Mouse (Mus musculus) cerebellum, adult 9-10 months (tissue): ENCODE results near the gene Psmd6.

Source experiments
- DNase-seq: peaks from one replicate; pipeline ENCODE4 v3.0.0; 2022

Gene Psmd6

GRCm38 (mm10) chr14:14120230-14121096 lies at the start of gene Psmd6:
Gene Psmd6, minus strand, starts transcription at chr14:14120984.
- peak; percentile 91 for DNase-seq

- DNase-seq = no peak
Measured at GRCm38 (mm10) chr14:14110710-14111109, 10.1 kb downstream of the Psmd6 start.

DNA sequence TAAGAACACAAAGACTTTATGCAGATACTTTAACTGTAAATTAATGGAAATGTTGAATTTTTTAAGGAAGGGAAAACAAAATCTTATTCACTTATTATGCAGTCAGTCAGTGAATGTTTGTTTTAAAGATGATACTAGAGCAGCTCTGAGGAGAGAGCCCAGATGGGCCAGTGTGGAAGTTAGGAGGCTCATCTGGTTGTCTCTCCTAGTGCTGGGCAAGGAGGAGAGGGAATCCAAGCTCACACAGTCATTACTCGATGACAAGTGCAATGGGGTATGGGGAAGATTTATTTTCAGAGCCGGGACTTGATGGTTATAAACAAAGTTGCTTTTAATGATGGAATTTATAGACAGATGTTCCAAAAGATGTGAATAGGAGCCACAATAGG lies 15.9 kb downstream of the Psmd6 start:
- DNase-seq = no peak

GRCm38 (mm10) chr14:14104213-14104929 lies 16.4 kb downstream of the Psmd6 start:
- no peak for DNase-seq

DNA sequence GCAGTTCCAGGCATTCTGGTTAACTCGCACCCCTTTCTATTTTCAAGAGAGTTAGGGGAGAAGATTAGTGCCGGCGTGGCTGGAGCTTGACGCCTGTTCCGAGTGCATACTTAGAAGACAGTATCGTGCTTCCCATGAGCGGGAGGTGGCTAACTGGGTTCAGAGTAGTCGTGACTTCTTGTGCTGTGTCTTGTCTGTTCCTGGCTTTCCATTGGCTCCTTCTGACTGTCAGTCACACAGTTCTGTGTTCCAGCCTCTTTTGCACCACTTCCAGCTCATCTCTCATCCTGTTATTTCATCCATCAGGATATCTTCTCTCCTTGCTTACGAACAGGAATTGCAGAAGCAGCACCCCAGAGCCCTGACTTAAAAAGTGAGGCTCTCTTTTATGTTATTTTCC lies 19.5 kb downstream of the Psmd6 start:
- DNase-seq = no peak

DNA sequence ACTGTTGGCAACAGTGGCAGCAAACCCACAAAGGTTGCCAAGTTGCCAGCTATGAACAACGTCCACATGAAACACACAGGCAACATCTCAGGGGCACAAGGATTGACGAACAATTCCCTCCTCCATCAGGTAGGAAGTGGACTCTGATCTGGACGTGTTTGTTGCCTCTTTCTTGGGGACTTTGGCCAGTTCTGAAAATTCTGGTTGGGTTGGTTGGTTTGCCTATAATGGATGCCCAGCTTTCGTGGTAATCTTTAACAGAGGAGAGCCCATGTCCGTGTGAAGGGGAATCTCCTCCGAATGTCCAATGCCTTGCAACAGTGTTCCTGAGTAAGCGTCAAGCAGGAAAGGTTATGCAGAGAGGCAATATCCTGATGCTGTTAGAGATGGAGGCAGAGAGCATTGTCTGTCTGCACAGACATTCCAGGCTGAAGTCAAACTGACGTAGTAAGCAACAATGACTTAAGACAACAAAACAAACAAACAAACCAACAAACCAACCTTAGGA lies 20.0 kb downstream of the Psmd6 start:
- no peak for DNase-seq

DNA sequence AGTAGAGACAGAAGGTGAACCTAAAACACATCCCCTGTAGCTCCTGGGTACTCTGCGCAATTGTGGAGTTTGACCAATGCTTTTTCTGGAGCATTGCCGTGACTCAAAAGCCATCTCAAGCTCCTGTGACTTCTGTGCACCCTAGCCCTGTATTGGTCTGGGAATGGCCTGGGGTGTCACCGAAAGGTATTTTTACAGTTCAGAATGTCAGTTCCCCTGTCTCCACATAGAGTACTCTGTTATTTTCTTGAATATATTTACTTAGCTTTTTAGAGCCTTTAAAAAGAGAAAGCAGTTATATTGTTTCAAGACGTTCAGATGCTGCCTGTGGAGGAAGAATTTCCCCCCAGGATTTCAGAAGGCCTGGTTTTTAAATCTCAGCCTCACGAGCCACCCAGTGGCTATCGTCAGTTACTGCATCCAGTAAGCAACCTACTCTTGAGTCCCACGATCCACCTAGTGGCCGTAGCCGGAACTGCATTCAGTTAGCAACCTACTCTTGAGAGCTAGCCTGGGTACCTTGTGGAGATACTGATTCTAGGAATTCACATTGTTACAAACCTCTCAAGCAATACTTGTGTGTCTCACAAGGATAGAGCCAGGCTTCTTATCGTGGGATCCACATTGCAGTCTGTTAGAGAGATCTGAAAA lies 22.3 kb downstream of the Psmd6 start:
- peak; percentile 95 for DNase-seq

DNA sequence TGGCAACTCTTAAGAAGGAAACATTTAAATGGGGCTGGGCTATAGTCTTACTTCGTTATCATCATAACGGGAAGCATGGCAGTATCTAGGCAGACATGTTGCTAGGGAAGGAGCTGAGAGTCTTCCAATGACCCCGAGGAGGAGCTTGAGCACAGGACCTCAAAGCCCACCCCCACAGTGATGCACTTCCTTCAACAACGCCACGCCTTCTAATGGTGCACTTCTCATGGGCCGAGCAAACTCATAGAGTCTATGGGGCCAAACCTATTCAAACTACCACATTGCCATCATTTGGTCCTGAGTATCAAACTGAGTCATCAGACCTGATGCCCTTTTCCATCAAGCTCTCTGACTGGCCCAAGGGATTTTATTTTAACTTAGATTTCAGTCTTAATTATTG lies 30.2 kb downstream of the Psmd6 start:
- no peak for DNase-seq

DNA sequence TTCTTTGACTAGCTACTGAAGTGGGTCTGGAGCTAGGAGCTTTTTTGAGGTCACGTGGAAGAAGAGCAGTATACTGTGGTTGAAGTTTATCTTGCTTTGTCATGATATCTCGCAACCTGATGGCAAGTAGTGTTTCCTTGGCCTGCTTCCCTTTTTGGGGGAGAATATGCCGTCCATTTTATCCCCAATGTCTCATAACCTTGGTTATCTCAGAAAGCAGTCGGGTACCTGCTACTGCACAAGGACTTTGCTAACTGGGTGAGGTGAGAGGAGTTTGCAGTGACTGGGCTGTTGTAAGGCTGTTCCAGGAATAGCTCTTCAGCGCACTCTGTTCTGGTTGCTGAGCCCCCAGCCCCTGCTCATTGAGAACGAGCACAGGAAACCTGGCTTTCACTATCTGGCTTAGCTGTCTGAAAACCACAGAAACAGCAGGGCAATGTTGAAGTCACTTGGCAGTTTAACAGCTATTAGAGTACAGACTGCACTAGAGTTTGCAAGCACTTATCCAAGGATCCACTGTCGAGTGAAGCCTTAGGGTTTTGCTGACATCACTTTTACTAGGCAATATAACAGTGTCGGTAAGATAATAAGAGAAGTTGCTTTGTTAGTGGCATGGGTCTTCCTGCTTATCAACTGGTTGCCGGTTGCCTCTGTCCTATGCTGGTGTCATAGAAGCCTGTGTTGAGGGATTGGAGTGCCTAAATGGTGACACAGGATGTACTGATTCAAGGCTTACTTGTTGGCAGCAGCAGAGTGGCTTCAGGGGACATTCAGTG lies 32.6 kb downstream of the Psmd6 start:
- no peak for DNase-seq

DNA sequence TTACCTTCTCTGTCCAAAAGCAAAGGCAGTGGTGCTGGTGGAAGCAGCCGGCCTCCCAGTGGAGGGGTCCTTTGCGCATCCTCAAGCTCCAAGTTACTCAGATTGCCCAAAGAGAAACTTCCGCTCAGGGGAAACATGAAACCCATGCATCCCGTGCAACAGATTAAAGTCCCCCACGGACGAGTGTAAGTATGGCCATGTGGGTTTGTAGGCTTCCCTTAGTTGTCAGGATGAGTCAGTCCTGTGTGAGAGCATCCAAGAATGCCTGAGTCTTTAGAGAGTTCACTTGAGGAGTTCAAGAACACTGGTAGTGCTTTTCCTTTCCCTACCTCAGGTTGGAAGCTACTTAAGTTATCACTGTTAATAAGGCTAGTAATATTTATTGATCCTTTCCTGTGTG lies 33.4 kb downstream of the Psmd6 start:
- DNase-seq = no peak

DNA sequence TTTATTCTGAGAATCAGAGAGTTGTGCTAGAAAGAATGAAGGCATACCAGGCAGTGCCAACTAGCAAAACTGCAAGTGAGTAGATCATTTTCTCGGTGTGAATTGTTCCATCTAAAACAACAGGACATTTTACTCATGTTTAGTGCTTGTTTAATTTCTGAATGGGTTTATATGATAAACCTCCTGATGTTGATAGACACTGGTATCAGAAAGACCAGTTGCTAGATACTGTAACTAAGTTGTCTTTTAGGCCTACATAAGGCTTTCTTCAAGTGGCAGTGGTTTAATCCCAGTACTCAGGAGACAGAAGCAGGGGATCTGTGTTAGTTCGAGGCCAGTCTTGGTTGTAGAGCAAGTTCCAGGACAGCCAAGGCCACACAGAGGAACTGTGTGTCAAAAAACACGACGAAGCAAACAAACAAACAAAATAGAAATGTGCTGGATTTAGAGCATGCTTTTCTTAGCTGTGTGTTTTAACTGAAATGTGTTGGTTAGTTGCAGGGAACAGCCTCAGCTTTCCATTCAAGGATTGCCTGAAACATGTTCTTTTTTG lies 34.0 kb downstream of the Psmd6 start:
- no peak for DNase-seq

DNA sequence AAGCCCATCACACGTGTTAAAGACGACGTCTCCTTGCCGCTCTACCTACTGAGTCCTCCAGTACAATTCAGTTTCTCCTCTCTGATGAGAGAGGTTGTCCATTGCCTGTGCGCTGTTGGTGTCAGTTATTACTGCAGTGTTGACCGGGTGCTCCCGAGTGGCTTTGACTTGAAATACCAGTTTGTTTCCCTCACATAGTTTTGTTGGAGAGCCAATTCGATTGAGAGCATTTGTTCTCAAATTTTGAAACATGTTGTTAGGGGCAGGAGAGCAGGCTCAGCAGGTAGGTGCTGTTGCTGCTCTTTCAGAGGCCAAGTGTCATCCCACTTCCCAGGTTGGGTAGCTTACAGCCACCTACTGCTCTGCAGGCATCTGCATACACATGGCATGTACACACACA lies 37.0 kb downstream of the Psmd6 start:
- no peak for DNase-seq

- no peak for DNase-seq
Measured at GRCm38 (mm10) chr14:14080604-14081194, 40.1 kb downstream of the Psmd6 start.

DNA sequence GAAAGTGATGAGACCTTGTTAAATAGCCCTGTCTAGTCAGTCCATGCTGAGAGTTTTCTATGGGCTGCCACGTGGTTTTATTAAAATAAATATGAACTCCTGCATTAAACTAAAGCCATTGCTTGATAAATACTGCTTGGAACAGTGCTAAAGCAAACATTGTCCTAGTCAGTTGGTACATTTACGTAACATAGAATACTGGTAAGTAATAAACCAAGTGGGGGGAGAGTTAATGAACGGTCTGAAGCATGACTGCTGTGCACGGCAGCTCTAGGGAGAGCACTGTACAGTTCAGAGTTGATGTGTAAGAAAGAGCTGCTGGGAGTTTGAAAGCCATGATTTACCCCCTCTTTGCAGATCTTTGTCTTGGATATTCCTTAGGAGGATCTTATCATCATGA lies 49.3 kb downstream of the Psmd6 start:
- DNase-seq = no peak

- no peak for DNase-seq
Measured at GRCm38 (mm10) chr14:14070541-14071315, 50.1 kb downstream of the Psmd6 start.

- DNase-seq = no peak
Measured at GRCm38 (mm10) chr14:14068553-14068952, 52.2 kb downstream of the Psmd6 start.

DNA sequence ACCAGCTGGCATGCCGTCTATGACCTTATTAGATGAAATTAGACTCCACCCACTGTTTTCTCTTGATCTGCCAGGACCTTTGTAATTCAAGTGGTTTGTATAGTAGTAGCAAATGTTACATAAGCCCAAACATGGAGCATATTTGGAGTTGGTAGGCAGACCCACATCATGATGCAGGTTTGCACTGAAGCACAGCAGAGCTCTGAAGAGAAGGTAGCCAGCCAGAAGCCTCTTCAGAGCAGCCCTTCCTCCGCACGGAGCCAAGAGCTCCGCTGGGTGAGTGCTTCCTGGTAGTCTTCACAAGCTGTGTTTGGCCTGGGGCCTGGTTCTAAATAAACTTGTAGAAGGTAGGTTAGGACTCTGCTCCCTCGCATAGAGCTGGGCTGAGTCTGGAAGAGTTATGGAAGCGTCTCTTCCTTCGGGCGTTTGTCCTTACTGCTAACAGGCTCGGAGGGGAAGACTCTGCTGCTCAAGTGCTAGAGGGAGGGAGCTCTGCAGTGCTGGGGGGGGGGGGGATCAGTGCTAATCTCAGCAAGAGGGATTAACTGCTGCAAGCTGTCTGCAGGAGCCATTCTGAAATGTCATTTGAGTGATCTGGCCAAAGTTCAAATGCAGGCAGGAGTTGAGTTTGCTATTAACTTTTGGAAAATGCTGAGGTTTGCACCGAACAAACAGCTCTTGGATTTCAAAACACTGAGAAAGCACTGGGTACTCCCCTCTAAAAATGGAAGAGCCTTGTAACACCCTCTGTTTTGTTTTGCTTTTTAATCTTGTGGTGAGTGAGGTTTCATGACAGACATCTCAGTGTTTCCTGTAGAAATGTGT lies 52.9 kb downstream of the Psmd6 start:
- DNase-seq = peak; percentile 70

DNA sequence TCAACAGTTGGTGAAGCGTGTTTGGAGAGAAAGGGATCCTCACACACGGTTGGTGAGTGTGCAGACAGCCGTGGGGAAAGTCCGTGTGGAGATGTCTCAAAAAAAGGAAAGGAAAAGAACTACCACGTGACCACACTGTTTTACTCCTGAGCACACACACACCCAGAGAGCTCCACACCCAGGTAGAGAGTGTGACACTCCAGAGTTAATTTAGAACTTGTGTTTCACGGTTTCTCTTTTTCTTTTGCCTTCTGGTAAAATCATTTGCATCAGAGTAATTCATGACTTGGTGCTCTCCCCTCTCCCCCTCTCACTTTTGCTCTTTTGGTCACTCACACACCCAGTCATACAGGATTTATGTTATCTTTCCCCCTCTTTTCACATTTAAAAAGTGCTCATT lies 54.5 kb downstream of the Psmd6 start:
- no peak for DNase-seq

GRCm38 (mm10) chr14:14065142-14065498 lies 55.7 kb downstream of the Psmd6 start:
- DNase-seq = no peak

DNA sequence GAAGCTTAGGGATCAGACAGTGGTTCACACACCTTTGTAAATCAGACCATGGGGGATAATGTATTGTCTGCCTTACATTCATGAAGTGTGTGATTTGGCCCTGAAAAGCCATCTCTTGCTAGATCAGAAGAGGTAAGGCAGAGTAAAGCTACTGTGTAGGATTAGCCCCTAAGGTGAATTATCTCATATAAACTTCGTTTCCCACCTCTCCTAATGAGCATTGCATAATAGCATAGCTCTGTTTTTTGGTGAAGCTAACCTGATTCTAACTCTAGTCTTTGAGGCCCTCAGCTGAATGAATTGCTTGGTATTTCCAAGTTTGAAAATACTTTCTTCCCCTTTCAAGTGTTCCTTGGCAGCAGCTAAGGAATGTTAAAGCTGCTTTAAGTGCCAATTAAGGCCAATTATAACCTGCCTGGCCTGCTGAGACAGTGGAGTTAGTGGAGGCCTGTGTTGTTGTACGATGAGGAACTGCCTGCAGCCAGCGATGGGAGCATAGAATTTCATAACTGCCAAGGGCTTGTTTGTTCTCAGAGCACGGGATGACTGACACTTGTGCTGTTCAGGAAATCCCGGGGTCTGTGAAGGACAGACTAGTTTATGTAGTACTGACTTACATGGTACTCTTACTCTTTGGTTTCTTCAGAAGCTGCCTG lies 56.2 kb downstream of the Psmd6 start:
- no peak for DNase-seq
